Mouse (Mus musculus): ENCODE data around the gene Fbn1. TPM values are rescaled to one million over a fixed set of nuclear protein-coding genes. Genes with fewer than 3 reads are reported as not detected.

Gene Fbn1
- total RNA-seq, 1 experiment from 2014 or later, result 0.99 TPM

- peak; percentile 54 to 55; a peak in 1 of 4 replicates for ATAC-seq (replicated peaks in 1 of 2; ENCODE audit: insufficient read depth in 1 of 2, low FRiP score in 2 of 2, low TSS enrichment in 1 of 2, low read depth in 1 of 2, poor library complexity in 2 of 2, severe bottlenecking in 2 of 2)
Measured at GRCm38 (mm10) chr2:125259230-125260120, 248.3 kb downstream of the Fbn1 start.

GRCm38 (mm10) chr2:125255886-125256285 is 251.9 kb downstream of the Fbn1 start:
- no peak for ATAC-seq (replicated peaks in 1 of 2; ENCODE audit: insufficient read depth in 1 of 2, low FRiP score in 2 of 2, low TSS enrichment in 1 of 2, low read depth in 1 of 2, poor library complexity in 2 of 2, severe bottlenecking in 2 of 2)

GRCm38 (mm10) chr2:125254630-125255029 is 253.2 kb downstream of the Fbn1 start:
- ATAC-seq (replicated peaks in 1 of 2; ENCODE audit: insufficient read depth in 1 of 2, low FRiP score in 2 of 2, low TSS enrichment in 1 of 2, low read depth in 1 of 2, poor library complexity in 2 of 2, severe bottlenecking in 2 of 2), result no peak

GRCm38 (mm10) chr2:125253699-125254098 is 254.1 kb downstream of the Fbn1 start:
- no peak for ATAC-seq (replicated peaks in 1 of 2; ENCODE audit: insufficient read depth in 1 of 2, low FRiP score in 2 of 2, low TSS enrichment in 1 of 2, low read depth in 1 of 2, poor library complexity in 2 of 2, severe bottlenecking in 2 of 2)

GRCm38 (mm10) chr2:125252275-125252674 is 255.5 kb downstream of the Fbn1 start:
- ATAC-seq (replicated peaks in 1 of 2; ENCODE audit: insufficient read depth in 1 of 2, low FRiP score in 2 of 2, low TSS enrichment in 1 of 2, low read depth in 1 of 2, poor library complexity in 2 of 2, severe bottlenecking in 2 of 2), result peak in 1 of 2 experiments; percentile 40; a peak in 1 of 4 replicates

GRCm38 (mm10) chr2:125251781-125252180 is 256.0 kb downstream of the Fbn1 start:
- no peak for ATAC-seq (replicated peaks in 1 of 2; ENCODE audit: insufficient read depth in 1 of 2, low FRiP score in 2 of 2, low TSS enrichment in 1 of 2, low read depth in 1 of 2, poor library complexity in 2 of 2, severe bottlenecking in 2 of 2)

Other genes with a start within 250 kb of the Fbn1 start
- not detected in 2 replicates for gene Gm9913, start 2.9 kb downstream of the Fbn1 start, total RNA-seq (2017)
- gene Cep152, start 117.1 kb upstream of the Fbn1 start, total RNA-seq (2017), result 19.8 and 20.1 TPM in 2 replicates
- gene Eid1, start 165.1 kb upstream of the Fbn1 start, total RNA-seq (2017), result 228 and 229 TPM in 2 replicates
- 1.5 and 3.0 TPM in 2 replicates for gene Shc4, start 216.2 kb upstream of the Fbn1 start, total RNA-seq (2017)

Measured in hematopoietic stem cell, adult 5-6 weeks (primary cell).